Mouse (Mus musculus): ENCODE measurements around the gene Cemip.

GRCm38 (mm10) chr7:83982566-83982965 is 103.7 kb downstream of the Cemip start:
- TF ChIP-seq CTCF (IDR thresholded peaks at IDR 0.05; ENCODE audit: control insufficient read depth, insufficient read depth, insufficient read length): no peak
- no peak for TF ChIP-seq MAX (IDR thresholded peaks at IDR 0.05)
- TF ChIP-seq USF1 (IDR thresholded peaks at IDR 0.05; ENCODE audit: low read depth): no peak
- no peak for TF ChIP-seq MYOD1 (IDR thresholded peaks at IDR 0.05; ENCODE audit: control insufficient read depth, insufficient read length, low read depth)
- no peak for TF ChIP-seq FOSL1 (IDR thresholded peaks at IDR 0.05; ENCODE audit: insufficient read depth, low read length, poor library complexity, severe bottlenecking)
- no peak for TF ChIP-seq CEBPB (IDR thresholded peaks at IDR 0.05; ENCODE audit: low read depth)

Data from C2C12 (cell line).